Mouse (Mus musculus) neural tube, embryonic 14.5 days (tissue): ENCODE measurements at regions not wholly inside any gene's neighbourhood (a gene's known extent, or its start where the extent isn't known, plus 50 kb on each side); places are given as distances from the start of the nearest gene placed in this dataset.
"Not testable (repeated sequence)": the region's sequence is repeated elsewhere in the genome, so short reads cannot be mapped to it uniquely, and the experiment has no call there.

Experiments
- ATAC-seq: fragments of 200-750 bp; cut with Nextera tagmentation; 2 replicates; pipeline ENCODE4 v1.8.0; 2017; ENCODE audit warnings: low read depth, mild to moderate bottlenecking, moderate TSS enrichment, moderate library complexity
- H3K27ac ChIP-seq: fragments of 300-500 bp; sonication (generic); 2 replicates; pipeline ENCODE4 v1.5.1; 2014; ENCODE audit warnings: low read depth, mild to moderate bottlenecking, control low read depth, low read length, moderate library complexity, mixed read lengths
- H3K27me3 ChIP-seq: fragments of 300-500 bp; sonication (generic); 2 replicates; pipeline ENCODE4 v1.6.1; 2014; ENCODE audit warnings: low read length; ENCODE audit not compliant: control insufficient read depth, insufficient read depth
- H3K36me3 ChIP-seq: fragments of 300-500 bp; sonication (generic); 2 replicates; pipeline ENCODE4 v1.6.1; 2014; ENCODE audit warnings: low read length, mixed read lengths; ENCODE audit not compliant: control insufficient read depth, insufficient read depth
- H3K4me1 ChIP-seq: fragments of 300-500 bp; sonication (generic); 2 replicates; pipeline ENCODE4 v1.6.1; 2014; ENCODE audit warnings: low read length; ENCODE audit not compliant: control insufficient read depth, insufficient read depth
- H3K4me2 ChIP-seq: fragments of 300-500 bp; sonication (generic); 2 replicates; pipeline ENCODE4 v1.6.1; 2014; ENCODE audit warnings: mild to moderate bottlenecking, low read depth, low read length, control low read depth
- H3K4me3 ChIP-seq: fragments of 300-500 bp; sonication (generic); 2 replicates; pipeline ENCODE4 v1.5.1; 2014; ENCODE audit warnings: low read depth, low read length, control low read depth, mixed read lengths
- H3K9ac ChIP-seq: fragments of 300-500 bp; sonication (generic); replicated peaks from 2 replicates; pipeline ENCODE4 v1.6.1; 2014; ENCODE audit warnings: low read depth, mild to moderate bottlenecking, control low read depth, low read length, mixed read lengths
- H3K9me3 ChIP-seq: fragments of 300-500 bp; sonication (generic); 2 replicates; pipeline ENCODE4 v1.6.1; 2016; ENCODE audit warnings: low read length; ENCODE audit not compliant: control insufficient read depth
- WGBS: fragments of 180-500 bp; shearing (Covaris S2); extraction: QIAGEN DNeasy Blood & Tissue Kit; methylation state at CpG from one replicate; pipeline ENCODE4 v1.1.7; 2014; 5-methylcytosine and 5-hydroxymethylcytosine counted together

DNA sequence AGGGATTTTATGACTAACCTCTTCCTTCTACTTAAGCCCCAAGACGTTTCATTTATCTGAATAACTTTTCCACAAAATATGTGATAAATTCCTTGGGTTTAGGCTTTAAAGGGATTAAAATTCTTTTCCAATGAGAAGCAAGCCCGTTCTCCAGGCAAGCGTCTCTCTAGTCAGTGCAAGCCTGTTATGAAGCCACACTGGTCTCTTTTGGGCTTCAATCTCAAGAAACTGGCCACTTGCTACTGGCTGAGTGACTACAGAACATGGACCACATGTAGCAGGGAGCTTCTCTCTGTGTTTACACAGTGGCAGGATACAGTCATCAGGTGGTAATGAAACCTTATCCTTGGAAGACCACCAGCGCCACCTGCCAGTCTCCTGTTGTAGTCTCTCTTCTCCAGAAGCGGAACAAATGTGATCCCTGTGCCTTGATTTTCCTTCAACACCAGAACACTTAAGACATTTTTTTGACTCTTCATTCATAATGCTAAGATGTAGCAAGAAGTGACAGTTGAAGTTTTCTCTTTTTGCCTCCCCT is 75.6 kb upstream of the Cobl start:
- Histone ChIP-seq H3K9me3 (no peaks in the 10 kb centered on the region), H3K36me3 (no peaks in the 10 kb centered on the region), H3K27ac (no peak overlapping the region), H3K9ac (no peak overlapping the region), H3K4me2 (no peak overlapping the region), H3K4me1 (no peaks in the 10 kb centered on the region), H3K4me3 (no peak overlapping the region), H3K27me3 (no peaks in the 10 kb centered on the region)
- no peak for ATAC-seq
- WGBS: 69% methylated on average over 5 of the region's 5 CpGs

- Histone ChIP-seq H3K4me1 (no peaks in the 10 kb centered on the region), H3K4me2 (no peak overlapping the region), H3K27me3 (no peaks in the 10 kb centered on the region), H3K4me3 (no peak overlapping the region), H3K9ac (no peak overlapping the region), H3K9me3 (no peaks in the 10 kb centered on the region), H3K27ac (no peak overlapping the region), H3K36me3 (no peaks in the 10 kb centered on the region)
- 18% methylated on average over 2 of the region's 2 CpGs for WGBS
- ATAC-seq: no peak
These were observed 70.3 kb upstream of the Cobl start for GRCm38 (mm10) chr11:12535063-12535462.

- no peak overlapping the region for H3K9ac ChIP-seq
- ATAC-seq: peak; percentile 99
- H3K4me1 ChIP-seq: no peaks in the 10 kb centered on the region
- H3K4me2 ChIP-seq: no peak overlapping the region
- no peaks in the 10 kb centered on the region for H3K9me3 ChIP-seq
- H3K27ac ChIP-seq: peak overlapping the region; percentile 28; the same call in 1 of the 2 replicates
- 5% methylated on average over 3 of the region's 3 CpGs for WGBS
- H3K4me3 ChIP-seq: no peak overlapping the region
- H3K27me3 ChIP-seq: no peaks in the 10 kb centered on the region
- H3K36me3 ChIP-seq: no peaks in the 10 kb centered on the region
These were observed 67.5 kb upstream of the Cobl start for GRCm38 (mm10) chr11:12532288-12532687.

GRCm38 (mm10) chr11:12522063-12522462 is 57.3 kb upstream of the Cobl start:
- H3K27ac ChIP-seq, H3K9me3 ChIP-seq, H3K9ac ChIP-seq, ATAC-seq, H3K4me1 ChIP-seq, H3K4me3 ChIP-seq, H3K4me2 ChIP-seq, H3K36me3 ChIP-seq, H3K27me3 ChIP-seq: not testable (repeated sequence)
- 84% methylated on average over 2 of the region's 2 CpGs for WGBS

- Histone ChIP-seq H3K4me1 (no peaks in the 10 kb centered on the region), H3K4me3 (no peak overlapping the region), H3K27me3 (no peaks in the 10 kb centered on the region), H3K9me3 (no peaks in the 10 kb centered on the region), H3K9ac (no peak overlapping the region), H3K36me3 (no peaks in the 10 kb centered on the region), H3K4me2 (no peak overlapping the region), H3K27ac (no peak overlapping the region)
- ATAC-seq: no peak; the same call in 1 of the 2 replicates
- 62% methylated on average over 3 of the region's 3 CpGs for WGBS
These were observed 56.5 kb upstream of the Cobl start for GRCm38 (mm10) chr11:12521286-12521685.

GRCm38 (mm10) chr11:12516374-12516773 is 51.6 kb upstream of the Cobl start:
- 89% methylated on average over 2 of the region's 2 CpGs for WGBS
- H3K9me3 ChIP-seq: no peaks in the 10 kb centered on the region

More at GRCm38 (mm10) chr11:12516374-12516773, 51.6 kb upstream of the Cobl start:
- no peaks in the 10 kb centered on the region for H3K36me3 ChIP-seq
- H3K27me3 ChIP-seq: no peaks in the 10 kb centered on the region
- H3K4me2 ChIP-seq: no peak overlapping the region
- H3K9ac ChIP-seq: no peak overlapping the region
- H3K27ac ChIP-seq: no peak overlapping the region
- no peak overlapping the region for H3K4me3 ChIP-seq
- no peak for ATAC-seq
- no peaks in the 10 kb centered on the region for H3K4me1 ChIP-seq
